Mouse (Mus musculus) liver, adult 2 months (tissue): ENCODE measurements around the gene Fgf13. TPM values are rescaled to one million over a fixed set of nuclear protein-coding genes. Genes with fewer than 3 reads are reported as not detected.

ENCODE experiments used
- DNase-seq: peaks from one replicate; pipeline ENCODE4 v3.0.0-alpha.2; 2011; ENCODE audit warnings: low read depth, low spot score; ENCODE audit errors: extremely low read depth
- H3K27ac ChIP-seq: fragments of 200-500 bp; replicated peaks from 2 replicates; pipeline ENCODE4 v1.5.1; 2012; ENCODE audit warnings: low read depth, mild to moderate bottlenecking, control low read depth, inconsistent platforms, low read length; ENCODE audit not compliant: insufficient read depth
- H3K27me3 ChIP-seq: fragments of 200-500 bp; 2 replicates; pipeline ENCODE4 v1.6.1; 2012; ENCODE audit warnings: mild to moderate bottlenecking, moderate library complexity, low read length, inconsistent platforms; ENCODE audit not compliant: control insufficient read depth, insufficient read depth
- H3K36me3 ChIP-seq: fragments of 200-500 bp; 2 replicates; pipeline ENCODE4 v1.6.1; 2012; ENCODE audit warnings: low read length, inconsistent platforms; ENCODE audit not compliant: control insufficient read depth, insufficient read depth
- H3K4me1 ChIP-seq: fragments of 200-500 bp; 2 replicates; pipeline ENCODE4 v1.6.1; 2011; ENCODE audit warnings: low read length; ENCODE audit not compliant: control insufficient read depth, insufficient read depth
- H3K4me3 ChIP-seq: fragments of 200-500 bp; 2 replicates; pipeline ENCODE4 v1.5.1; 2011; ENCODE audit warnings: low read depth, mild to moderate bottlenecking, control low read depth, low read length, moderate library complexity; ENCODE audit not compliant: insufficient read depth
- H3K79me2 ChIP-seq: fragments of 200-500 bp; 2 replicates; pipeline ENCODE4 v1.6.1; 2012; ENCODE audit warnings: inconsistent platforms, mild to moderate bottlenecking, low read length, moderate library complexity; ENCODE audit not compliant: control insufficient read depth, insufficient read depth
- H3K9ac ChIP-seq: fragments of 200-500 bp; 2 replicates; pipeline ENCODE4 v1.6.1; 2012; ENCODE audit warnings: low read depth, mild to moderate bottlenecking, control low read depth, inconsistent platforms, low read length
- CTCF ChIP-seq: fragments of 200-500 bp; IDR thresholded peaks from 2 replicates; pipeline ENCODE4 v1.5.1; 2011; ENCODE audit warnings: low read depth, low read length, control low read depth
- POLR2A ChIP-seq: fragments of 200-500 bp; IDR thresholded peaks from 2 replicates; pipeline ENCODE4 v1.6.1; 2011; ENCODE audit warnings: low read length, control low read depth; ENCODE audit not compliant: insufficient read depth; ENCODE audit errors: extremely low read depth
- WGBS: fragments of 180-500 bp; shearing (Covaris S2); methylation state at CpG from one replicate; pipeline ENCODE4 v1.1.7; 2018; 5-methylcytosine and 5-hydroxymethylcytosine counted together
- polyA plus RNA-seq: library from polyadenylated mRNA; depleted of rRNA; stranded (reverse); fragments of >200 nt; gene quantifications from 2 replicates; pipeline ENCODE4 v1.2.3, GENCODE M21; 2012
- total RNA-seq: library from RNA; depleted of rRNA; stranded (reverse); fragments of >200 nt; gene quantifications from 2 replicates; pipeline ENCODE4 v1.2.3, GENCODE M21; 2014

Gene Fgf13
- total and polyA plus RNA-seq, 2 experiments: not detected

DNA sequence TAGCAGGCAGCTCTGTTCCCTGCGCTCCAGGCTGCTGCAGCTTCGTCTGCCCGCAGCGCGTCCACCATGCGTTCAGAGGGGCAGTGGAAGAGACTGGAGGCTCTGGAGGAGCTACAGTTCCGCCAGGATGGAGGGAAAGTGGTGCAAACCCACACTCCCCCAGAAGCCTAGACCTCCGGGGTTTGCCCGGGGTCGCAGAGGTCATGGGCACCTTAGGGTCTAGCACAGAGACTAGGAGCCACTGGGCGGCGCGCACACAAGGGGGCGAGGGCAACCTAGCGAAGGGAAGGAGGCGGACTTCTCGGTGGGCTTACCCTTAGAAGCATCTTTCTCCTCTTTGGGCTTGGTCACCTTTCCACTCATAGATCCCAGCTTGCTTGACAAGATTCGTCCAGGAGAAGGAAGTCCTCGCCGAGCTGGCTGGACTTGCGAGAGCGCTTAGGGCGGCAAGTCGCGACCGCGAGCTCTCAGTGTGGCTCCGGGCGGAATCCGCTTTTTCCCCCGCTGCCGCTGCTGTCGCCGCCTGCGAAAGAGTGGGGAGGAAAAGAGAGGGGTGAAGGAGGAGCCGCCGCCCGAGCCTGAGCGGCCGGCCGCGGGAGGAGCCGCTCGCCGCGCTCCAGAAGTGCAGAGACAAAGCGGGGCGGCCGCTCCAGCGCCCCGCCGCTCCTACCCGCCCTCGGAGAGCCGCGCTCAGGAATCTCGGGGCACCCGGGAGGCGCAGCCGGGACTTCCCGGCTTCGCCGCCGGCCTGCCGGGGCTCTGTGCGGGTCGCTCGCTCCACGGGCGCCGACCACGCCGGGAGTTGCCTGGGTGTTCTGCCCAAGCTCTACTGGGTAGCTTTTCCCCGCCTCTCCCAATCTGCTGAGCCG lies 811 bp downstream of the Fgf13 start:
- Histone ChIP-seq H3K4me3 (peak overlapping the region; percentile 38), H3K36me3 (no peaks in the 10 kb centered on the region), H3K27ac (no peak overlapping the region), H3K4me1 (no peaks in the 10 kb centered on the region; the same call in 1 of the 2 replicates), H3K9ac (no peak overlapping the region), H3K79me2 (no peaks in the 10 kb centered on the region), H3K27me3 (no peaks in the 10 kb centered on the region)
- under 1% methylated on average over 71 of the region's 75 CpGs for WGBS
- TF ChIP-seq POLR2A: no peak
- TF ChIP-seq CTCF: no peak
- no peak for DNase-seq

DNA sequence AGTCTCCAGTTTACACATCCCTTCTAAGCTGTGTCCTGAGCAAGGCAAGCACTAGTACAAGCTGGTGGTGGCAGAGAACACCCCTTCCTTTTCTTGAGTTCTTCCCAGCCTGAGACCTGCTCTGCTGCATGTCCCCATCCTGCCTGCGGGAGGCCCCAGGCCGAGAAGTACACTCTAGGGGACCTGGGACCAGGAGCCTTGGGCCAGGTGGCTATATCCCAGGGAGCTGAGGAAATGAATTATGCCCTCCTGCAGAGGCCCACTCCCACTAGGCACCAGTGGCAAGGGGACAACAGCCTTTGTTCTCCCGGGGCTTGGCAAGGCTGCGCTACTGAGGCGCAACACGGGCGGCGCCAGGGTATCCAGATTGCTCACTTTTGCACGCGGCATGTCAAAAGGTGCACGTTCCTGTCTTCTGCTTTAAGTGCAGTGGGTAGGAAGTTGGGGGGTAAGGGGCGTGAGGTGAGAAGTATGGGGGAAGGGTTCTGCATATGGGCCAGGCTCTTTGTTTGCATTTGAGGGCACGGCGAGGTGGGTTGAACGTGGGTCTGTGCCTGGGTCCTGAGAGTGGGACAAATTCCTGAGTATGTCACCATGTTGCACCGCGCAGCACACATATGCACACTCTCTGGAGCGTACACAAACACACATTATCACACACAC lies 1.7 kb downstream of the Fgf13 start:
- DNase-seq: no peak
- no peaks in the 10 kb centered on the region for H3K36me3 ChIP-seq
- H3K27ac ChIP-seq: no peak overlapping the region
- WGBS: 4% methylated on average over 18 of the region's 18 CpGs
- H3K79me2 ChIP-seq: no peaks in the 10 kb centered on the region
- H3K4me3 ChIP-seq: no peak overlapping the region
- H3K9ac ChIP-seq: no peak overlapping the region
- TF ChIP-seq CTCF: no peak
- TF ChIP-seq POLR2A: no peak
- no peaks in the 10 kb centered on the region for H3K27me3 ChIP-seq
- H3K4me1 ChIP-seq: no peaks in the 10 kb centered on the region; the same call in 1 of the 2 replicates

DNA sequence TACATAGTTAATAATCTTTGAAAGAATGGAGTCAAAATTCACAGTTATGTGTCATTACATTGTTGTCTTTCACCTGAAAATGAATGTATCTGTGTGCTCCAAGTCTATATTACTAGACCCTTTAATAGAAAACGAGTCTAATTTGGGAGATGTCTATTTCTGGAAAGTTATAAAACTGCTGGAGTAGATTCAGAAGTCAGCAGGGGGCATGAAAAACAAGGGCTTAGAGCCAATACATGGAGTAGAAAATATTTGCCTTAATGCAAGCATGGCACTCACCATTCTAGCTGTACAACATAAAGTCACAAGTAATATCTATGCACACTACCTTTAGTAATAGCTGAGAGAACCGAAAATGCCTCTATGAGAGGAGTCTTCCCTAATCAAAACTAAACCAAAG lies 19.9 kb downstream of the Fgf13 start:
- Histone ChIP-seq H3K9ac (no peak overlapping the region), H3K4me1 (no peaks in the 10 kb centered on the region), H3K79me2 (no peaks in the 10 kb centered on the region), H3K27me3 (no peaks in the 10 kb centered on the region), H3K36me3 (no peaks in the 10 kb centered on the region), H3K27ac (no peak overlapping the region), H3K4me3 (no peak overlapping the region)
- DNase-seq: no peak
- TF ChIP-seq POLR2A (no peak), CTCF (no peak)
- WGBS: 68% methylated on average over 2 of the region's 2 CpGs

DNA sequence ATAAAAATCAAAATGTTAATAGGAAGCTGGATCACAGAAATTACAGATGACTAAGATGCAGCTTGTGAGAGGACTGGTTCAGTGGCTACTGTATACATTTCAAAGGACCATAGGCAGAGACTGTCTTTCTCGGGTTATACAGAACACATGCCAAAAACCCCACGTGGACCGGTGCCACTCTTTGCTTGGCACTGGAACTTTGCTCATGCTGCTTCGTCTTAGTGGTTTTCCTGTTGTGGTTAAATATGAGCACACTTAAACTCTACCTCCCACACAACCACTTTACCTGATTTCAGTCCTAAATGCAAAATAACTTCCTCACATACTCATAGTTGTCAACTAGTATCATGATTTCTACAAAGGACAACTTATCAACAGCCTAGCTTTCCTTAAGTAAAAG lies 59.6 kb downstream of the Fgf13 start:
- no peaks in the 10 kb centered on the region for H3K27me3 ChIP-seq
- H3K4me1 ChIP-seq: peaks cover 2% of the 10 kb centered on the region; the same call in 1 of the 2 replicates
- no peak overlapping the region for H3K9ac ChIP-seq
- H3K36me3 ChIP-seq: no peaks in the 10 kb centered on the region
- no peak overlapping the region for H3K27ac ChIP-seq
- no peak overlapping the region for H3K4me3 ChIP-seq
- no peak for DNase-seq
- H3K79me2 ChIP-seq: no peaks in the 10 kb centered on the region
- 16% methylated on average over 4 of the region's 4 CpGs for WGBS
- no peak for TF ChIP-seq POLR2A
- TF ChIP-seq CTCF: no peak

DNA sequence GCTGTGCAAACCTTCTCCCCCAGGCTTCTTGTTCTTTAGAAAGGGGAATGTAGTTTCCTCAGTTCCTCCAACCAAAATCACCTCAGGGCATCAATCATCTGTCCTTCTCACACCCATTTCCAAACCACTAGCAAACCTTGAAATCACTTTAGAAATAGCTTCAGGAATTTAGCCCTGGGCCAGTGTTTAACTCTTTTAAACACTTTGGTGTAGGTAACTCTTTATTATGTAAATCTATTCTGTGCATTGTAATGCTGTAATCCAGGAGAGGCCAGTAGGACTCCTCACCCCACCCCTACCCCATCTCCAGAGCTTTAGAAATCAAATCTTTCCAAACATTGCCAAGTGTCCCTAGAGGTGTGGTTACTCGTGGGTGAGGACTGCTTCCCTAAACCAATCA lies 74.5 kb downstream of the Fgf13 start:
- WGBS: 42% methylated on average over 1 of the region's 1 CpGs
- no peaks in the 10 kb centered on the region for H3K79me2 ChIP-seq

DNA sequence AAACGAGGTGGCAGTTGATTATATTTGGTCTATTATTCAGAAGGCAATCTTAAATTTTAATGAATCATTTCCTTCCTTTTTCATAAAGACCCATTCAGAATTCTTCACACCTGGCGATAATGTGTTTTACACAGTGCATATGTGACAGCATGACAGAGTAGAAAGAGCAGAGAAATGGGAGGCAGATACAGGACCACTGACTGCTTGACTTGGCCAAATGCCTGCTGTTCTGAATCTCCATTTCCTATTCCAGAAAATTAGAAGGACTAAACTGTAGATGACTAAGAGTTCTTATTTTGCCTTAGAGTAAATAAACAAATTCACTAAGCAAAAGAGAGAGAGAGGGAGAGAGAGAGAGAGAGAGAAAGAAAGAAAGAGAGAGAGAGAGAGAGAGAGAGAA lies 82.4 kb downstream of the Fgf13 start:
- 68% methylated on average over 2 of the region's 2 CpGs for WGBS
- no peaks in the 10 kb centered on the region for H3K27me3 ChIP-seq
- TF ChIP-seq CTCF (no peak), POLR2A (no peak)
- H3K36me3 ChIP-seq: no peaks in the 10 kb centered on the region
- no peaks in the 10 kb centered on the region for H3K4me1 ChIP-seq
- H3K27ac ChIP-seq: no peak overlapping the region
- no peak overlapping the region for H3K4me3 ChIP-seq
- H3K79me2 ChIP-seq: no peaks in the 10 kb centered on the region
- DNase-seq: no peak
- no peak overlapping the region for H3K9ac ChIP-seq

More for the DNA sequence above, 74.5 kb downstream of the Fgf13 start:
- no peak overlapping the region for H3K27ac ChIP-seq
- no peak overlapping the region for H3K9ac ChIP-seq
- DNase-seq: no peak
- no peak overlapping the region for H3K4me3 ChIP-seq
- H3K4me1 ChIP-seq: no peaks in the 10 kb centered on the region
- no peaks in the 10 kb centered on the region for H3K27me3 ChIP-seq
- TF ChIP-seq CTCF (no peak), POLR2A (no peak)
- no peaks in the 10 kb centered on the region for H3K36me3 ChIP-seq
